Mouse (Mus musculus): ENCODE data around the gene Prss36.

DNA sequence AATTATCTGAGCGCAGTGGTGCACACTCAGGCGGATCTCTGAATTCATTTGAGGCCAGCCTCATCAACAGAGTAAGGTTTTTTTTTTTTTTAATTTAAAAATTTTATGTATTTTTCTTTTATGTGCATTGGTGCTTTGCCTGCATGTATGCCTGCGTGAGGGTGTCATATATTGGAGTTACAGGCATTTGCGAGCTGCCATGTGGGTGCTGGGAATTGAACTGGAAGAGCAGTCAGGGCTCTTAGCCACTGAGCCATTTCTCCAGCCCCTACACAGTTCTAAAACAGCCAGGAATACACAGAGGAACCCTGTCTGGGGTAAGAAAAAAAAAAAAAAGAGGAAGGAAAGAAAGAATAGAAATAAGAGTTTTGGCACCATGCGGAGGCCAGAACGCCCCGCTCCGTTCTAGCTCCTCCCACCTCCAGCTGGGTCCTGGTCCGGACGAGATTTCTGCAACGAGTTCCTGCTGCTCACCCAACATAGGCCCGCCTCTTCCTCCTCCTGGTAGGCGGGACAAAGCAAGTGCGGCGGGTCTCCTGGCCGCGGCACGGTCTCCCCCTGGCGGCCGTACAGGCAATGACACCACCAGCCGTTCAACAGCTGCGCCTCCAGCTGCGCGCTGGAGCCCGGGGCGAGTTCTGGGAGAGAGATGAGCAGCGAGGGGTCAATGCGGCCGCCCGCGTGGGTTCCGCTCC lies 11.3 kb downstream of the Prss36 start:
- TF ChIP-seq POLR2A (IDR thresholded peaks at IDR 0.05; ENCODE audit: insufficient read length, low read depth), result peak; percentile 62
- TF ChIP-seq TCF12 (IDR thresholded peaks at IDR 0.05; ENCODE audit: insufficient read depth, poor library complexity, severe bottlenecking), result no peak
- TF ChIP-seq E2F4 (IDR thresholded peaks at IDR 0.05; ENCODE audit: insufficient read depth), result no peak
- TF ChIP-seq MYOD1 (IDR thresholded peaks at IDR 0.05; ENCODE audit: control insufficient read depth in 1 of 3, insufficient read length in 2 of 3, low read depth in 2 of 3), result peak in 2 of 3 experiments; percentile 92 to 93
- TF ChIP-seq USF1 (IDR thresholded peaks at IDR 0.05; ENCODE audit: low read depth), result no peak
- TF ChIP-seq TCF3 (IDR thresholded peaks at IDR 0.05; ENCODE audit: insufficient read length, low read depth), result peak; percentile 64
- peak; percentile 63 to 93 (median 92) for TF ChIP-seq MYOG (IDR thresholded peaks at IDR 0.05; ENCODE audit: control insufficient read depth in 1 of 3, insufficient read depth in 1 of 3, insufficient read length in 2 of 3, low read depth in 2 of 3)
- no peak for TF ChIP-seq CEBPB (IDR thresholded peaks at IDR 0.05; ENCODE audit: insufficient read depth, poor library complexity, severe bottlenecking)
- no peak for TF ChIP-seq MAX (IDR thresholded peaks at IDR 0.05; ENCODE audit: low read depth)
- TF ChIP-seq POLR2AphosphoS2 (IDR thresholded peaks at IDR 0.05; ENCODE audit: insufficient read length, low read depth), result no peak

Measured in myocyte (in vitro differentiated cells).